Mouse (Mus musculus): ENCODE data around the gene Iqgap3.

The Iqgap3 gene

GRCm38 (mm10) chr3:88094126-88094525, 12.4 kb downstream of the Iqgap3 start:
- DNase-seq (ENCODE audit: low spot score in 2 of 2) = no peak

GRCm38 (mm10) chr3:88097666-88098065, 15.9 kb downstream of the Iqgap3 start:
- no peak for DNase-seq (ENCODE audit: low spot score in 2 of 2)

GRCm38 (mm10) chr3:88100251-88100650, 18.5 kb downstream of the Iqgap3 start:
- no peak for DNase-seq (ENCODE audit: low spot score in 2 of 2)

GRCm38 (mm10) chr3:88101736-88102135, 20.0 kb downstream of the Iqgap3 start:
- DNase-seq (ENCODE audit: low spot score in 2 of 2) = no peak

DNA sequence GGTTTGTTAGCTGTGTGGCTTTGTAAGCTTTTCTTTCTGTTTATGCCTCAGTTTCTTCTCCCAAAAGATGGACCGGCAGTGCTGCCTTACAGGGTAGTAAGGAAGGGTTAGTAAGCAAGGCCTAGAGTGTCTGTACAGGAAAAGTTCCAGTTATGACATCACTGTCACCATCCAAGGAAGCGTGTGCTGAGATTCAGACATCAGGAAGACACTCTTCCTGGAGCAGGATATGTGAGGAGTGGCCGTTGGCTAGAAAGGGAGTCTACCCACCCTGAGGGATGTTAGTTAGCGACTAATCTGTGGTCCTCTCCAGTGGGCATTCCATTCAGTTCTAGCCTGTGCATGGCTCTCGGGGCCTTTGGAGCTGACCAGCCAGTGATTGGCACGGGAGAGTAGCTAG, 20.4 kb downstream of the Iqgap3 start:
- no peak for DNase-seq (ENCODE audit: low spot score in 2 of 2)

DNA sequence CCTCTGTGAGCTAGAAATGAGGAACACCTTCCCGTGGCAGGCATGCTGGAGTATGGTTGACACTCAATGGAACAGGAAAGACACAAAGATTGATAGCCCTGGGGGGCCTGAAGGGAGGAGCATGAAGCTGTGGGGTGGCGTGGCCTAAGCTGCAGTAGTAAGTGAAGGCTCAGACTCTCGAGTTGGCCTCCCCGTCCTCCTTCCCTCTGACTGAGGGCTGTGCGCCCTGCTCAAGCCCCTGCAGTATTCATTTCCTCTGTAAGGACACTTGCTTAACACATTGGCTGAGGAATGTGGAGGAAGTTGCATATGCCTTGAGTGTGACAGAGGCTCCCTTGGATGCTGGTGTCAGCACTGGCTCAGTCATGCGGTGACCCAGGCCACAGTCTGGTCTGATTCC, 20.8 kb downstream of the Iqgap3 start:
- DNase-seq (ENCODE audit: low spot score in 2 of 2) = no peak

GRCm38 (mm10) chr3:88106126-88106525, 24.4 kb downstream of the Iqgap3 start:
- DNase-seq (ENCODE audit: low spot score in 2 of 2) = no peak

DNA sequence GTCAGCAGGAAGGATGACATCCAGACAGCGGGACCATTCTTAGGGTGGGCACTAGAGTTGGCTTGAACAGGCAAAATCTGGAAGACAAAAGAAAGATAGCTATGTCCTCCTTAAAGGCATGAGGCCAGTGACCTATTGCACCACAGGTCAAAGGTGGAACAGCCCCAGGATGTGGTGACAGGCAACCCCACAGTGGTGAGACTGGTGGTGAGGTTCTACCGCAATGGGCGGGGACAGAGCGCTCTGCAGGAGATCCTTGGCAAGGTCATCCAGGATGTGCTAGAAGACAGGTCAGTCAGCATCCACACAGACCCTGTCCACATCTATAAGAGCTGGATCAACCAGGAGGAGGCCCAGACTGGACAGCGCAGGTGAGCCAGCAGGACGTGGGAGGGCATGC, 27.4 kb downstream of the Iqgap3 start:
- DNase-seq (ENCODE audit: low spot score in 2 of 2) = no peak

GRCm38 (mm10) chr3:88114396-88114795, 32.6 kb downstream of the Iqgap3 start:
- no peak for DNase-seq (ENCODE audit: low spot score in 2 of 2)

GRCm38 (mm10) chr3:88120117-88120651, 38.4 kb downstream of the Iqgap3 start:
- DNase-seq (ENCODE audit: low spot score in 2 of 2) = no peak

DNA sequence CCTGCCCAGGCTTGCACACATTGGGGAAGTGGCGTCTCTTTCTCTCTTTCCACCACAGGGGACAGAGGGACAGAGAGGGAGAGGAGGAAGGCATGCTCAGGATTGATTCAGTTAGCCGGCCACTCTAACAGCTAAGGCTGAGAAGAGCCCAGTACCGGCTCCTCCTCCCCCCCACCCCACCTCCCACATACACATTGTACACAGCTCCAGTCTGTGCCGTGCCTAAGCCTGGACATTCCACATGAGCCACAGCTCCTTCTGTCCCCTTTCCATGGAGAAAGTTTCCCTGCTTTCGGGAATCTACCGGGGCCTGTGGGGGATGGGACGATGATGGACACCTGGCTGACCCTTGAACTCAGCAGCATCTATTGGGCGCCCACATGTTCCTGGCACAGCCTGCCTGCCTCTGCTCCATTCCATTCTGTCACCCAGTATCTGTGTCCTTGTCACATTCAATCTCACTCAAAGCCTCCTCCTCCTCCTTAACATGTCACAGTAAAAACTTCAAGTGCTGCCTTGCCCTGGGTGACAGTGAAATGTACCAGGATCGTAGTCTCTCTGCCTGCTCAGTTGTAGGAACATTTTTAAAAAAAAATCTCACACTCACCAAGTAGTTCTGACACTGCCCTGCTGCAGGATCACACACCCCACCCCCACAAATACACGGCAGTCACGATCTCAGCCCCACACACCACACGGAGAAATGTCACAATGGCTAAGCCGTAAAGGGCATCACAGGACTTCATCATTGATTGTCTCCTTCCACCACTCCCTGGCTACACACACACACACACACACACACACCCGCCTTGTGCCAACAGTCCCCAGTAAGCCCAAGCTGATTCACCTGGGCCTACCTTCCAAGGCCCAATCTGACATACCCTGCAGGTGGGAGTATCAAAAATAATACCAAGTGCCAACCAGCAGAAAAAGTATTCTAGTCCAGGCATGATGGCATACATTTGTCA, 39.7 kb downstream of the Iqgap3 start:
- DNase-seq (ENCODE audit: low spot score in 2 of 2) = no peak

GRCm38 (mm10) chr3:88125195-88125594, 43.4 kb downstream of the Iqgap3 start:
- no peak for DNase-seq (ENCODE audit: low spot score in 2 of 2)

DNA sequence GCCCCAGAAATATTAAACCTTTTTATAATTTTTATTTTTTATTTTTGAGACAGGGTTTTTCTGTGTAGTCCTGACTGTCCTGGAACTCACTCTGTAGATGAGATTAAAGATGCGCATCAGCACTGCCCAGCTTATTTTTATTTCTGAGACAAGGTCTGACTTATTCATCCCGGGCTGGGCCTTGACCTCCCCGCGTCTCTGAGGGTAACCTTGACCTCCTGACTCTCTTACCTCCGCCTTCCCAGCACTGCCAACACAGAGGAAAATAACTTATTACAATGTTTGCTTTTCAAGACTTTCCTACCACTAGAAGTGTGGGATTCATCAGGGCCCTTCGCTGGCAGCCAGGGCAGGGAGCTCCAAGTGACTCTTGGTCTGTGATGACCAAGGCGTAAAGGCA, 44.4 kb downstream of the Iqgap3 start:
- DNase-seq (ENCODE audit: low spot score in 2 of 2) = no peak

DNA sequence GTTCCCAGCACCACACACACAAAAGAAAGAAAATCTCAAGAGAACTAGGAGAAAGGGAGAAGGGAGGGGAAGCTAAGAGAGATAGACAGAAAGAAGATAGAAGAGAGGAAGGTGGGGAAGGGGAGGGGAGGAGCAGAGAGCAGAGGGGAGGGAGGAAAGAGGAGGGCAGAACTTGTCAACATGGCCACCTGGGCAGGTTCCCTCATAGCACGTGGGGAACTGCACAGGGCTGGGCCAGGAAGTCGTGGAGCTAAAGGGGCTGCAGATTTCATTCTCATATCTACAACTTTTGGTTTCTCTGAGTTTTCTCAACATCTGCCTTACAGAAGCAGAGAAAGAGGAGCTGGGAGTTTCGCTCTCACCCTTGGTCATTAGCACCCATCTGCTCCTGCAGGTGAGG, 45.9 kb downstream of the Iqgap3 start:
- DNase-seq (ENCODE audit: low spot score in 2 of 2) = no peak

- DNase-seq (ENCODE audit: low spot score in 2 of 2) = no peak
These were observed 46.3 kb downstream of the Iqgap3 start for GRCm38 (mm10) chr3:88128056-88128455.

DNA sequence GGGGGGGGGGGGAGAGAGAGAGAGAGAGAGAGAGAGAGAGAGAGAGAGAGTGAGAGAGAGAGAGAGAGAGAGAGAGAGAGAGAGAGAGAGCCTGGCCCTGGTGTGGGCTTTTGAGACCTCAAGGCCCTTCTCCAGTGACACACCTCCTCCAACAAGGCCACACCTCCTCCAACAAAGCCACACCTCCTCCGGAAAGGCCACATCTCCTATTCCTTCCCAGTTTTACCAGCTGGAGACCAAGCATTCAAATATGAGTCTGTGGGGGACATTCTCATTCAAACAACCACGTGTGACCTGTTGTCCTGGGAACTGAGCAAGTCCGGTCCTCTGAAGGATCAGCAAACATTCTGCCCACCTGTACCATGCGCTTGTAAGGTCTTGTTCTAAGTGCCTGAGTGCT, 47.2 kb downstream of the Iqgap3 start:
- DNase-seq (ENCODE audit: low spot score in 2 of 2) = no peak

DNA sequence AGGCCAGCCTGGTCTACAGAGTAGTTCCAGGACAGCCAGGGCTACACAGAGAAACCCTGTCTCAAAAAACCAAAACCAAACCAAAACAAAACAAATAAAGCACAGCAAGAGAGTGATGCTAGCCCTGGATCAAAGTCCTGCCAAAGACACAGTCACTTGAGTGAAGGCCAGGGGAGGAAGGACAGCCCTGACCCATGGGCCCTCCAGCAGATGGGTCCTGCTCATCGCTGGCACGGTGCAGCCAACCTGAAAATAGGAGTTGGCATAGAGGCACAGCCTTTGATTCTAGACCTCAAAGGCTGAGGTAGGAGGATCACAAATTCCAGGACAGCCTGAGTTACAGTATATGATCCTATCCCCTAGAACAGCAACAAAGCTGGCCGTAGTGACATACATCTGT, 49.3 kb downstream of the Iqgap3 start:
- no peak for DNase-seq (ENCODE audit: low spot score in 2 of 2)

GRCm38 (mm10) chr3:88132492-88132891, 50.7 kb downstream of the Iqgap3 start:
- DNase-seq (ENCODE audit: low spot score in 2 of 2) = no peak

- no peak for DNase-seq (ENCODE audit: low spot score in 2 of 2)
These were observed 51.5 kb downstream of the Iqgap3 start for GRCm38 (mm10) chr3:88133187-88133771.

DNA sequence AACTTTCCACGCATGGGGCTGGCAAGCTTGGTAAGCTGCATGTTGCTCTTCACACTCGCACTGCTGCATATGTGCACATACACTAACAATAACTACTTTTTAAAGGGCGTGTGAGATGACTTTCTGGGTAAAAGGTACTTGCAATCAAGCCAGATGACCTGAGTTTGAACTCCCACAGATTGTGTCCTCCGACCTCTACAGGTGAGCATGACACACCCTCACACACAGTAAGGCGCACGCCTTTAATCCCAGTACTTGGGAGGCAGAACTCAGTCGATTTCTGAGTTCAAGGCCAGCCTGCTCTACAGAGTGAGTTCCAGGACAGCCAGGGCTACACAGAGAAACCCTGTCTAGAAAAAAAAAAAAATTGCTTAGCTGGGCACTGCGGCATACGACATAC, 54.6 kb downstream of the Iqgap3 start:
- no peak for DNase-seq (ENCODE audit: low spot score in 2 of 2)

GRCm38 (mm10) chr3:88136945-88137494, 55.2 kb downstream of the Iqgap3 start:
- DNase-seq (ENCODE audit: low spot score in 2 of 2) = no peak

GRCm38 (mm10) chr3:88137821-88138220, 56.0 kb downstream of the Iqgap3 start:
- DNase-seq (ENCODE audit: low spot score in 2 of 2) = no peak
